Mouse (Mus musculus): ENCODE results near the gene Crb2. TPM values are rescaled to one million over a fixed set of nuclear protein-coding genes. Genes with fewer than 3 reads are reported as not detected.
A peak's percentile ranks its signal among the peaks of the same experiment; 100 is the strongest.

Crb2 gene
- polyA plus RNA-seq, 1 experiment from 2014 or later = 1.5 TPM

DNA sequence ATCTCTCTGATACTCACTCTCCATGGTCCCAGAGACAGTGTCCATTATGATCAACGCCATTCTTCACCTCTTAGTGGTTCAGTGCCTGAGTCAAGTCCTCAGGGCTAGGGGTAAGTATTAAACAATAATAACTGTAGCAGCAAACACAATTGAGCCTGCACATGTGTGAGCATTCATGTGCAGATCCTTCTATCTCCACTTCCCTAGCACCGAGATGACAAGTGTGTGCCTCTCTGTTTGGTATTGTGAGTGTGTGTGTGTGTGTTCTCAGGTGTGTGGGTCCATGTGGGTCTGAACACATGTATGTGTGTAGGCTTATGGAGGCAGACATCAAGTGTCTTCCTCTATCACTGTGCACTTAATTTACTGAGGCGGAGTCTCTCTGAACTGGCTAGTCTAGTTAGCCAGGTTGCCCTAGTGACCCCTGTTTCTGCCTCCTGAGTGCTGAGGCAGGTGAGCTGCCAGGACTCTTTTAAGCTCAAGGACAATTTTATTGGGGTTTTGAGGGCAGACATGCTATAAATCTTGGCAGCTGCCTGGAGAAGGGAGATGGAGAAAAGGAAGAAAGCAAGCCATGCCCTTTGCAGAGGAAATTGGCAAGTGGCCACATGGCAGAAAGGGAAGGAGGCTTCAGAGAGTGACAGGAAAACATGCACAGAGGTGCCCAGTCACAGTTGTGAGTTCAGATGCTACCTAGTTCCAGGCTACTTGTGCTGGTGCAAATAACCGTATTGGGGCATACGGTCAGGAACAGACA is 29.6 kb upstream of the Crb2 start:
- Histone ChIP-seq H3K4me2 (no peak overlapping the region), H3K4me1 (ENCODE audit: insufficient read depth) (peaks cover 6% of the 10 kb centered on the region; the same call in 1 of the 2 replicates), H3K4me3 (ENCODE audit: low read depth, low read length) (no peak overlapping the region), H3K36me3 (ENCODE audit: insufficient read depth) (no peaks in the 10 kb centered on the region), H3K9ac (no peak overlapping the region), H3K27me3 (ENCODE audit: insufficient read depth, low read length) (no peaks in the 10 kb centered on the region), H3K27ac (ENCODE audit: low read depth) (no peak overlapping the region), H3K9me3 (ENCODE audit: low read depth, low read length) (no peaks in the 10 kb centered on the region)
- WGBS = 86% methylated on average over 5 of the region's 5 CpGs
- no peak for DNase-seq
- no peak for TF ChIP-seq CTCF (IDR thresholded peaks at IDR 0.05; ENCODE audit: low read depth)
- ATAC-seq (ENCODE audit: insufficient read depth) = no peak

DNA sequence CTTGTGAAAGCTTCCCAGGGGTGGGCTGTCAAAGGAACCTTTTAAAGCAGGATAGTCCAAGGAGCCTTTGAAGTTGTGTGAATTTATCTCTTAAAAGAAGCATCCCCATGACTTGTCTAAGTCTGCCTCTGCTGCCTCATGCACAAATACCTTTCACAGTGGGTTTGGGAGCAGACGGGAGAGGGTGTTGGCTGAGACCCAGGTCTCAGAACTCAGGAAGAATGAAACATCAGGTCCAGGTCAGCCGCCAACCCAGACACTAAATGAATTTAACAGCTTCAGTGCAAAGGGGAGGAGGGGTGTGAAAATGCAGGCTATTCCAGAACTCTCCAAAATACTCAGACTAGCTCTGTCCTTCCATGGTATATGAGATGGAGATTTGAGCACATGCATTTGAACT is 28.1 kb upstream of the Crb2 start:
- peaks cover 6% of the 10 kb centered on the region; the same call in 1 of the 2 replicates for H3K4me1 ChIP-seq (ENCODE audit: insufficient read depth)
- ATAC-seq (ENCODE audit: insufficient read depth) = no peak
- no peak overlapping the region for H3K9ac ChIP-seq
- no peak for TF ChIP-seq CTCF (IDR thresholded peaks at IDR 0.05; ENCODE audit: low read depth)
- no peaks in the 10 kb centered on the region for H3K36me3 ChIP-seq (ENCODE audit: insufficient read depth)
- H3K27ac ChIP-seq (ENCODE audit: low read depth) = no peak overlapping the region
- no peaks in the 10 kb centered on the region for H3K9me3 ChIP-seq (ENCODE audit: low read depth, low read length)
- H3K27me3 ChIP-seq (ENCODE audit: insufficient read depth, low read length) = no peaks in the 10 kb centered on the region
- H3K4me2 ChIP-seq = no peak overlapping the region
- H3K4me3 ChIP-seq (ENCODE audit: low read depth, low read length) = no peak overlapping the region
- DNase-seq = no peak
- WGBS = 46% methylated on average over 2 of the region's 2 CpGs

DNA sequence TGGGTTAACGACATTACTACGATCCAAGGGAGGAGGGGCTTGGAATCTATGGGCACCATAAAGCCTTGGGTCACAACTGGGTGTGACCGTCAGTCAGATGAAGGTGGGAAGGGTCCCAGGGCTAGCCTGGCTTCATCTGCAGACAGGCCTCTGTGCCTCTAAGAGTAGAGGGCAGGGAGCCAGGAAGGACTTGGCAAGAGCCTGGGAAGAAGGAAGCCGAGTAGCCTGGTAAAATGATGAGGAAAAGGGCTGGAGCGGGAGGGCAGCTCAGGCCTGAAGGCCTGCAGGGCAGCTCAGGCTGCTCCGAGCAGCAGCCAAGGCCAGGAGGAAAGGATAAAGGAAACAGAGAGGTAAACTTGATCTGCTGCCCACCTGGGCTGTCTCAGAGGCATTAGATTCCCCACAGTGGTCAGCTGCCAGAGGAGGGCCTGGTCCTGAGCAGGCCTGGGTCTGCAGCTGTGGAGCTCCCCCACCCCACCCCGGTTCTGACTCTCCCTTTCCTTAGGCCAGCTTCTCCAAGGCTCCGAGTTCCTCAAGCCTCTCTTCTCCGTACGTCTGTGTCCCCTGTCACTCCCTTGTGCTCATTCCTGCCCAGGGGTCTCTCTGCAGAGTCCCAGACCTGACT is 27.5 kb upstream of the Crb2 start:
- peak overlapping the region; percentile 6; the same call in 1 of the 2 replicates for H3K9ac ChIP-seq
- no peaks in the 10 kb centered on the region for H3K27me3 ChIP-seq (ENCODE audit: insufficient read depth, low read length)
- peak overlapping the region; percentile 42; the same call in 1 of the 2 replicates for H3K27ac ChIP-seq (ENCODE audit: low read depth)
- no peak overlapping the region for H3K4me3 ChIP-seq (ENCODE audit: low read depth, low read length)
- TF ChIP-seq CTCF (IDR thresholded peaks at IDR 0.05; ENCODE audit: low read depth) = no peak
- H3K36me3 ChIP-seq (ENCODE audit: insufficient read depth) = no peaks in the 10 kb centered on the region
- DNase-seq (peak; percentile 62), ATAC-seq (ENCODE audit: insufficient read depth) (peak; percentile 62; the same call in 1 of the 2 replicates)
- H3K4me1 ChIP-seq (ENCODE audit: insufficient read depth) = peaks cover 6% of the 10 kb centered on the region; the same call in 1 of the 2 replicates
- 46% methylated on average over 10 of the region's 10 CpGs for WGBS
- no peaks in the 10 kb centered on the region for H3K9me3 ChIP-seq (ENCODE audit: low read depth, low read length)
- no peak overlapping the region for H3K4me2 ChIP-seq

DNA sequence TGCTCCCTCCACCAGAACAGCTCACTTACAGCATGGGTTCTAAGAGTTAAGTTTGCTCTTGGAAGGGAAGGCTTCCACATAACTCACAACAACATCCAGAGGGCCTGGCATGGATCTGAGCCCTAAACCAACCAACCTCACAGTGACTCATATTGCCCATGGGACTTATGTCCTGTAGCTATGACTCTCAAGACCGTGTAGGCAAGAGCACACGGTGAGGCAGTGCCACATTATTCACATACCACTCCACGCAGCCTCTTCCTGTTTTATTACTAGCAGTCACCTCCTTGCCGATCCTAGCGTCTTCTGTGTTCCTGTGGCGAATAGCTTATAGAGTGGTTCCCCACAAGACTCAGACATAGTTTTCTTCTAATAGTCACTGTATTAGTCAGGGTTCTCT is 26.7 kb upstream of the Crb2 start:
- no peak overlapping the region for H3K4me2 ChIP-seq
- 49% methylated on average over 6 of the region's 6 CpGs for WGBS

DNA sequence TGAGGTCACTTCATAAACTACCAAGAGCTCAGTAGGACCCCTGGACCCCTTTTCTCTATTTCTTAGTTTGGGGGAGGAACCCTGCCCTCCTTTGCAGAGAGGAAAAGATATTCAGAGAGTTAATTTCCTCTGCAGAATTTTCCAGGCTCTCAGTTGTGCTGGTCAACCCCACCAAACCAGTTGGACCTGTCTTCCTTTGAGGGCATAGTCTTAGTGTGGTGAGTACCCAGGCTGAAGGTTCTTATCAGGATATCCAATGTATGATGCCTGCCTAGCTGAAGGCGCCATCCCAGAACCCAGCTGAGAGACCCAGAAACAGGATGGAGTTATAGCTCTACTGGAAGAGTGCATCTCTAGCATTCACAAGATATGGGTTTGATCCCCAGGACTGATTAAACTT is 24.9 kb upstream of the Crb2 start:
- Histone ChIP-seq H3K36me3 (ENCODE audit: insufficient read depth) (no peaks in the 10 kb centered on the region), H3K9me3 (ENCODE audit: low read depth, low read length) (no peaks in the 10 kb centered on the region), H3K4me2 (no peak overlapping the region), H3K4me1 (ENCODE audit: insufficient read depth) (peaks cover 6% of the 10 kb centered on the region; the same call in 1 of the 2 replicates), H3K9ac (no peak overlapping the region), H3K27ac (ENCODE audit: low read depth) (no peak overlapping the region), H3K4me3 (ENCODE audit: low read depth, low read length) (no peak overlapping the region), H3K27me3 (ENCODE audit: insufficient read depth, low read length) (no peaks in the 10 kb centered on the region)
- no peak for ATAC-seq (ENCODE audit: insufficient read depth)
- peak; percentile 38 for DNase-seq
- WGBS = 71% methylated on average over 1 of the region's 1 CpGs
- no peak for TF ChIP-seq CTCF (IDR thresholded peaks at IDR 0.05; ENCODE audit: low read depth)

More for the DNA sequence above, 26.7 kb upstream of the Crb2 start:
- TF ChIP-seq CTCF (IDR thresholded peaks at IDR 0.05; ENCODE audit: low read depth) = no peak
- ATAC-seq (ENCODE audit: insufficient read depth) (no peak), DNase-seq (no peak)
- Histone ChIP-seq H3K36me3 (ENCODE audit: insufficient read depth) (no peaks in the 10 kb centered on the region), H3K9ac (peak overlapping the region; percentile 6; the same call in 1 of the 2 replicates), H3K27ac (ENCODE audit: low read depth) (no peak overlapping the region), H3K27me3 (ENCODE audit: insufficient read depth, low read length) (no peaks in the 10 kb centered on the region), H3K4me1 (ENCODE audit: insufficient read depth) (peaks cover 6% of the 10 kb centered on the region; the same call in 1 of the 2 replicates), H3K9me3 (ENCODE audit: low read depth, low read length) (no peaks in the 10 kb centered on the region), H3K4me3 (ENCODE audit: low read depth, low read length) (no peak overlapping the region)

DNA sequence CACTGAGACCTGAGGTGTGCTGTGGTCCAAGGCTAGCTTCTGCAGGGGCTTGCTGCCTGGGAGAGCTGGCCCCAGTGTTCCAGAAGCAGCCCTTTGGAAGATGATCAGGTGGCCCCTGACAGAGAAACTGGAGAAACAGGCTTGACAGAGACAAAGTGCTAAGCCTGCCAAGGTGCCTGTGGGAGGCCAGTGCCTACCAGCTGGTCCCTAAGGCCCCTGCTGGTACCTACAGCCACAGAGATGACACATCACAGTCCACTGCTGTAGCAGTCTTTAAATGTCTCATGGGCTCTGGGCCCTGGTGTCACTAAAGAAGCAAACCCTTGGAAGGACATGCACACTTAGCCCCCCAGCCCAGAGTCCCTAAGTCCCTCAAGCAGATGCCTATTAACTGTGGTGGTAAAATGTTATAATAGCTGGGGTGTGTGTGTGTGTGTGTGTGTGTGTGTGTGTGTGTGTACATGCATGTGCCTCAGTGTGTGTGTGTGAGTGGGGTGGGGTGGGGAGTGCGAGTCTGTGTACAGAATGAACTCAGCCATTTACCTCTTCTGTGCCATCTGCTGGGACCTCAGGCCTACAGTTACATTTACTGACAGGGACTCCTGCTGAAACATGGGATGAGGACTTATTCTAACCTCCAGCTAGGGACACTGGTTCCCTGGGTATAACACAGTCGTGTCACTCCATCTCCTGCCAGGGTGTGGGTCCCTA is 19.7 kb upstream of the Crb2 start:
- H3K9me3 ChIP-seq (ENCODE audit: low read depth, low read length) = no peaks in the 10 kb centered on the region
- H3K27me3 ChIP-seq (ENCODE audit: insufficient read depth, low read length) = no peaks in the 10 kb centered on the region
- H3K4me2 ChIP-seq = no peak overlapping the region
- TF ChIP-seq CTCF (IDR thresholded peaks at IDR 0.05; ENCODE audit: low read depth) = no peak
- 72% methylated on average over 2 of the region's 2 CpGs for WGBS
- no peak overlapping the region for H3K4me3 ChIP-seq (ENCODE audit: low read depth, low read length)
- DNase-seq (no peak), ATAC-seq (ENCODE audit: insufficient read depth) (no peak)
- H3K9ac ChIP-seq = no peak overlapping the region
- H3K4me1 ChIP-seq (ENCODE audit: insufficient read depth) = peaks cover 4% of the 10 kb centered on the region
- H3K27ac ChIP-seq (ENCODE audit: low read depth) = no peak overlapping the region
- no peaks in the 10 kb centered on the region for H3K36me3 ChIP-seq (ENCODE audit: insufficient read depth)

DNA sequence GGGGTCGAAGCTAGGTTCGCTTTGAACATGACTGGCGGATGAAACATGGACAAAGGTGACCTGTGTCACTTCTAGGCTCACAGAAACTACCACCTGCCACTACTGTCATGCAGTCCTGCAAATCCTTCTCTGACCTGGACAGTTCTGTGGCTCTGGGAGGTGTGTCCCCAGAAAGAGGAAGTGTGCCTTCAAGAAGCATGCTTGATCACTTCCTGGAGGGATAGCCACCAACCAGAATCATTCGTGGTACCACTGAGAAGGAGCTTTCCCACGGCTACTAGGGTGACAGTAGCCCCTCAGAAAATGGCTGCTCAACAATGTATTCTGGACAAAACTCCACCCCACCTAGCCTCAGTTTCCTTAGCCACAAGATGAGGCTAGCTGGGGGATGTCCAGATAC is 19.0 kb upstream of the Crb2 start:
- Histone ChIP-seq H3K27ac (ENCODE audit: low read depth) (no peak overlapping the region), H3K27me3 (ENCODE audit: insufficient read depth, low read length) (no peaks in the 10 kb centered on the region), H3K36me3 (ENCODE audit: insufficient read depth) (no peaks in the 10 kb centered on the region), H3K9me3 (ENCODE audit: low read depth, low read length) (no peaks in the 10 kb centered on the region), H3K9ac (no peak overlapping the region), H3K4me2 (no peak overlapping the region), H3K4me3 (ENCODE audit: low read depth, low read length) (no peak overlapping the region), H3K4me1 (ENCODE audit: insufficient read depth) (peaks cover 4% of the 10 kb centered on the region)
- no peak for TF ChIP-seq CTCF (IDR thresholded peaks at IDR 0.05; ENCODE audit: low read depth)
- ATAC-seq (ENCODE audit: insufficient read depth) = no peak
- DNase-seq = no peak
- 69% methylated on average over 5 of the region's 5 CpGs for WGBS

Measured in lung, embryonic 14.5 days (tissue).